Mouse (Mus musculus) embryonic fibroblast, embryonic 13.5 days (primary cell): ENCODE measurements around the gene Igflr1. TPM values are rescaled to one million over a fixed set of nuclear protein-coding genes. Genes with fewer than 3 reads are reported as not detected.

Experiments used
- H3K27ac ChIP-seq: 2 replicates; pipeline ENCODE4 v1.5.1; 2012; ENCODE audit warnings: low read length, control low read depth, inconsistent platforms; ENCODE audit not compliant: insufficient read depth
- H3K4me1 ChIP-seq: 2 replicates; pipeline ENCODE4 v1.6.1; 2011; ENCODE audit warnings: low read length; ENCODE audit not compliant: control insufficient read depth, insufficient read depth
- H3K4me3 ChIP-seq: 2 replicates; pipeline ENCODE4 v1.5.1; 2011; ENCODE audit warnings: mild to moderate bottlenecking, control low read depth, low read length; ENCODE audit not compliant: insufficient read depth
- CTCF ChIP-seq: IDR thresholded peaks from 2 replicates; pipeline ENCODE4 v1.5.1; 2011; ENCODE audit warnings: mild to moderate bottlenecking, control low read depth, low read length, moderate library complexity, borderline replicate concordance; ENCODE audit not compliant: insufficient read depth
- POLR2A ChIP-seq: IDR thresholded peaks from 2 replicates; pipeline ENCODE4 v1.6.1; 2011; ENCODE audit warnings: low read depth, mild to moderate bottlenecking, control low read depth, low read length, moderate library complexity
- polyA plus RNA-seq: library from polyadenylated mRNA; stranded (reverse); fragments of >200 nt; gene quantifications from 2 replicates; pipeline ENCODE4 v1.2.4, GENCODE M21; 2011; ENCODE audit warnings: low read depth; ENCODE audit not compliant: missing spikeins, insufficient read length

The Igflr1 gene
- polyA plus RNA-seq, 1 experiment: not detected

- TF ChIP-seq POLR2A (no peak), CTCF (no peak)
- no peak overlapping the region for H3K27ac ChIP-seq
- no peak overlapping the region for H3K4me3 ChIP-seq
Observed at GRCm38 (mm10) chr7:30532931-30533330, 32.3 kb upstream of the Igflr1 start.

GRCm38 (mm10) chr7:30533941-30534632 is 31.1 kb upstream of the Igflr1 start:
- peaks cover 3% of the 10 kb centered on the region; the same call in 1 of the 2 replicates for H3K4me1 ChIP-seq
- no peak for TF ChIP-seq CTCF
- no peak for TF ChIP-seq POLR2A
- no peak overlapping the region for H3K27ac ChIP-seq
- H3K4me3 ChIP-seq: peak overlapping the region; percentile 53

More at GRCm38 (mm10) chr7:30532931-30533330, 32.3 kb upstream of the Igflr1 start:
- peaks cover 3% of the 10 kb centered on the region; the same call in 1 of the 2 replicates for H3K4me1 ChIP-seq

DNA sequence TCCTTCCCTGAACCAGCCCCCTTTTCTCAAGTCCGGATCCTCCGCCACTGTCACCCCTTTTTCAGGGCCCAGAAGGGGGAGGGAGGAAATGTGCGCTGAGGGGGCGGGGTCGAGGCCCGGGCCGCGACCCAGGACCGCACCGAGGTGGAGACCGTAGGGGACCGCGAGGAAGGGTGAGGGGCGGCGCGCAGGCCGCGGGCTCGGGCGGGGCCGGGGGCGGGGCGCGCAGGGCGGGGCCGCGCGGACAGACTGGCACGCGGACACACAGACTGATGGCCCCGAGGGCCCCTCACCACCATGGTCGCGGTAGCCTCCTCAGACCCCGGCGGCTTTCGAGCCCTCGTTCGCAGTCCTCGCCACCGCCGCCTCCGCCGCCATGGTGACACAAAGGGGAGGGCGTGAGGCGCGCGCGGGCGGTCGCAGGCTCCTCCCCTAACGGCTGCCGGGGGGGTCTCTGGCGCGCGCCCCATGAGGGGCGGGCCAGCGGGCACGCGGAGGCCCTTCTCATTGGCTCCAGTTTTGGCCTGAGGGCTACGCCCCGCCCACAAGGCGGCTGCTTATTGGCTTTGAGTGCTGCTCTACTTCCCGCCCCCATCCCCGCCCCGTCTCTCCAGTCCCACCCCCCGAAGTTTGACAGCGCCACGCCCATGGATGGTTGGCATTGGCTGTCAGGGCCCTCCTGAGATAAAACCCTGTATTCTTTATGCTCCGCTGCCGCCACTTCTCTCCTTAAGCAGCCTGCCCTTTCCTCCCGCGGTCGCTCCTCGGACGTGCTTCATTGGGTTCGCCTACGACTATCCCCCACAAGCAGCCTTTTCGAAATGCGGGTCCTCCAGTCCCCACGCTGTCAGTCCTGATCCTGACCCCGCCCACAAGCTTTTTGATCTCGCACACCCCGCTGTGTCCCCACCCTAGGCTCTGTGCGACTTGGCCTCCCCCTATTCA is 30.3 kb upstream of the Igflr1 start, which contains the start of gene Arhgap33:
Gene Arhgap33, minus strand, starts transcription at position 428 of the 945 bp plus-strand sequence.
- peaks cover 3% of the 10 kb centered on the region; the same call in 1 of the 2 replicates for H3K4me1 ChIP-seq
- peak within 1 kb of the TSS; percentile 56 for H3K4me3 ChIP-seq
- no peak for TF ChIP-seq CTCF
- TF ChIP-seq POLR2A: peak; percentile 39; the same call in 1 of the 2 replicates
- no peak within 1 kb of the TSS for H3K27ac ChIP-seq

GRCm38 (mm10) chr7:30540572-30540971 is 24.7 kb upstream of the Igflr1 start:
- no peak overlapping the region for H3K27ac ChIP-seq
- no peak overlapping the region for H3K4me3 ChIP-seq
- no peak for TF ChIP-seq POLR2A
- TF ChIP-seq CTCF: no peak
- H3K4me1 ChIP-seq: no peaks in the 10 kb centered on the region

DNA sequence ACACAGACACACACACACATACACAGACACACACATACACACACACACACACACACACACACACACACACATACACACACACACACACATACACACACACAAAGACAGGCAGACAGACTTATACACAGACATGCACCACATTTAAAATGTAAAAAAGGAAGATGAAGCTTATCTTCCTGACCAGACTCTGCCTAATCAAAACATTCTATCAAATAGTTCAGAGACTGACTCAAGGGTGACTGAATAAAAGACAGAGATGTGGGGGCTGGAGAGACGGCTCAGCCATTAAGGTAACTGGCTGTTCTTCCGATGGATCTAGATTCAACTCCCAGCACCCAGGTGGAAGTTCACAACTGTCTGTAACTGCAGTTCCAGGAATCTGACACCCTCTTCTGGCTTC is 20.9 kb upstream of the Igflr1 start:
- Histone ChIP-seq H3K4me3 (no peak overlapping the region), H3K4me1 (no peaks in the 10 kb centered on the region), H3K27ac (no peak overlapping the region)
- no peak for TF ChIP-seq POLR2A

- TF ChIP-seq CTCF: no peak
- TF ChIP-seq POLR2A: no peak
- H3K4me1 ChIP-seq: no peaks in the 10 kb centered on the region
- H3K4me3 ChIP-seq: no peak overlapping the region
- no peak overlapping the region for H3K27ac ChIP-seq
Observed at GRCm38 (mm10) chr7:30549880-30550279, 15.3 kb upstream of the Igflr1 start.

DNA sequence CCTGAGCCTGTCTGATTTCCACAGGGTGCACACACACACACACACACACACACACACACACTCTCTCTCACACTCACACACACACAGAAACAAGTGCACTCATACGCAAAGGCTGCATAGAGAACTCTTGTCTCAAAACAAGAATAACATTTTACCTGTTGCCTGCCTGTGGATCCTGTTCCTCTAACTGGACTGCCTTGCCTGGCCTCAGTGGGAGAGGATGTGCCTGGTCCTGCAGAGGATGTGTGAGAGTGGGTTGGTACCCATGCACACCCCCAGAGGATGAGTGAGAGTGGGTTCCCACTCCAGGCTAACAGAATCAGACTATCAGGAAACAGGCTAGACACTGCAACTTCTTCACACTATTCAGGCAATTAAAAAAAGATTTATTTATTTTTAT is 14.6 kb upstream of the Igflr1 start:
- TF ChIP-seq POLR2A (no peak), CTCF (no peak)
- H3K4me1 ChIP-seq: no peaks in the 10 kb centered on the region
- no peak overlapping the region for H3K27ac ChIP-seq
- no peak overlapping the region for H3K4me3 ChIP-seq

DNA sequence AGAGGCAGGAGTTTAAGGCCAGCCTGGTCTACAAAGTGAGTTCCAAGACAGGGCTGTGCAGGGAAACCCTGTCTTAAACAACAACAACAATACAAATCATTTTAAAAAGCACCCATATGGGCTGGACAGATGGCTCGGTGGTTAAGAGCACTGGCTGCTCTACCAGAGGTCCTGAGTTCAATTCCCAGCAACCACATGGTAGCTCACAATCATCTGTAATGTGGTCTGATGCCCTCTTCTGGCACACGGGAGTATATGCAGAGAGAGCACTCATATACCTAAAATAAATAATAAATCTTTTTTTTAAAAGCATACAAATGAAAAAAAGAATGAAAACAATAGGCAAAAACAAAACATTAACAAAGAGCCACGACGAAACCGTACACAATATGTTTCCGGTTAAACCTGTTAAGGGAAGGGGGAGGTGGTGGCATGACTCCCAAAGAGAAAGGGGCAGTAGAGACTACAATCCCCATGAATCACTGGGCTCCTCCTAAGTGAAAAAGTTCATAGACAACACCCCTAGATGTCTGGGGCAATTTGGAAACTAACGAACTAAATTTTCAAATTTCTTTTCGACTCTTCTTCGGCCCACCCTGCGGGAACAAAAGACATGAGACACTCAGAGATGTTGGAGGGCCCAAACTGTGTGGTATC is 13.7 kb upstream of the Igflr1 start:
- no peaks in the 10 kb centered on the region for H3K4me1 ChIP-seq
- H3K4me3 ChIP-seq: peak overlapping the region; percentile 88
- H3K27ac ChIP-seq: peak overlapping the region; percentile 91
- TF ChIP-seq CTCF: no peak
- TF ChIP-seq POLR2A: no peak
